Comparison of ENCODE assay signal across 8 mouse cellular contexts in the genomic region with DNA sequence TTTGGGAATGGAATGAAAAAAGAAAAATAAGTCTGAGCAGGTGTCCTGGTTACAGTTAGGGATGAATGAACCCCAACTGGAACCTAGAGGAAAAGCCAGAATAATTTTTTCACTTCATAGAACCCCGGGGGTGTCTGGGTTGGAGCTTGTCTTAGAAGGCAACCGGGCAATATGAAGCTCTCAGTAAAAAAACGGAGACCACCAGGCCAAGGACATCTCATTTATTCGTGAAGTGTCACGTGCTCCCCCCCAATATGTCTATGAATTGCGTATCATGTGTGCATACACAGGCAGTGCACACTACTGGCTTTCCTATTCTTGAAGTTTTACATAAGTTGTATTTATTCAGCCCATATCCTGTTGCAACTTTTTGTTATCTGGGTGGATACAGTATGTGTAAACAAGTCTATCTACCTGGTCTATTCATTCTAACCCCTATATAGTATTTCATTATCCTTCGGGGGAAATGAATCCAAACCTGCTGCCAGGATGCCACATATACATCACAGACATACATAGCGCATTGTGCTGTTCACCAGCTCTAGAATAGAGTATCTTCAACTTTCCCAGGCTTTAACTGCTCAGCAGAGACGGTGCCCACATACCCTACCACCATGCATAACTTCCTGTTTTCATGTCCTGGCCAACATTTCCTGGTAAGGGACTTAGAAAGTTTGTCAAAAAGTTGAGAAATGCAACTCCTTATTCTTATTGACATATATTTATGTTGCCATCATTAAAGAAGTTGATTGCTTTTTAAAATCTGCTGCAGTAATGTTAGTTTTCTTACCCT. TPM values are rescaled to one million over a fixed set of nuclear protein-coding genes. Genes with fewer than 3 reads are reported as not detected.
DNase-seq lines count a peak whose midpoint lies in the region; ATAC-seq and TF ChIP-seq lines count a peak whose summit lies in the region.

No protein-coding gene starts in this region.

- H3K36me3 ChIP-seq in lung, embryonic 14.5 days (ENCODE audit: insufficient read depth) = peaks cover under 1% of the 10 kb centered on the region; the same call in 1 of the 2 replicates
- peaks cover 6% of the 10 kb centered on the region; the same call in 1 of the 2 replicates for H3K36me3 ChIP-seq in embryonic facial prominence, embryonic 12.5 days
- H3K36me3 ChIP-seq in limb, embryonic 11.5 days (ENCODE audit: control insufficient read depth, insufficient read depth, low read length) = no peaks in the 10 kb centered on the region

- 47% methylated on average over 9 of the region's 9 CpGs for whole genome bisulfite sequencing in lung, embryonic 14.5 days
- WGBS in embryonic facial prominence, embryonic 12.5 days = 57% methylated on average over 9 of the region's 9 CpGs
- WGBS in limb, embryonic 11.5 days = 59% methylated on average over 9 of the region's 9 CpGs
- WGBS in olfactory bulb, adult 2 months = 48% methylated on average over 9 of the region's 9 CpGs

- H3K4me3 ChIP-seq in lung, embryonic 14.5 days (ENCODE audit: low read depth, low read length) = peak overlapping the region; percentile 66
- peak overlapping the region; percentile 62 for H3K4me3 ChIP-seq in embryonic facial prominence, embryonic 12.5 days
- H3K4me3 ChIP-seq in limb, embryonic 11.5 days (ENCODE audit: low read depth, low read length) = peak overlapping the region; percentile 74
- H3K4me3 ChIP-seq in olfactory bulb, adult 2 months (ENCODE audit: insufficient read depth, low read depth, low read length) = peak overlapping the region; percentile 98; the same call in 1 of the 2 replicates

- TF ChIP-seq CTCF in lung, embryonic 14.5 days (IDR thresholded peaks at IDR 0.05; ENCODE audit: low read depth) = no peak
- no peak for TF ChIP-seq CTCF in olfactory bulb, adult 2 months (IDR thresholded peaks at IDR 0.05; ENCODE audit: insufficient read depth, low read depth, low read length)

- no peak for ATAC-seq in lung, embryonic 14.5 days (ENCODE audit: insufficient read depth)
- ATAC-seq in embryonic facial prominence, embryonic 12.5 days (ENCODE audit: insufficient number of reproducible peaks, insufficient read depth, low FRiP score, low TSS enrichment) = no peak
- ATAC-seq in limb, embryonic 11.5 days (ENCODE audit: insufficient number of reproducible peaks, low FRiP score, low TSS enrichment, low read depth) = no peak
- no peak for ATAC-seq in cerebellum, adult (ENCODE audit: insufficient number of reproducible peaks, low FRiP score, low TSS enrichment)

- peak overlapping the region; percentile 77 for H3K4me2 ChIP-seq in lung, embryonic 14.5 days
- H3K4me2 ChIP-seq in embryonic facial prominence, embryonic 12.5 days (replicated peaks) = peak overlapping the region; percentile 51
- peak overlapping the region; percentile 84 for H3K4me2 ChIP-seq in limb, embryonic 11.5 days (ENCODE audit: low read depth, severe bottlenecking)

- peak; percentile 4 for DNase-seq in lung, embryonic 14.5 days
- DNase-seq in lung, postnatal 14 days = no peak
- no peak for DNase-seq in limb, embryonic 11.5 days (ENCODE audit: low spot score)
- no peak for DNase-seq in urinary bladder, adult 18-20 months (ENCODE audit: low spot score in 2 of 2)
- no peak for DNase-seq in adrenal gland, adult (ENCODE audit: inconsistent age in 2 of 2, low spot score in 1 of 2)

- no peaks in the 10 kb centered on the region for H3K27me3 ChIP-seq in lung, embryonic 14.5 days (ENCODE audit: insufficient read depth, low read length)
- H3K27me3 ChIP-seq in embryonic facial prominence, embryonic 12.5 days = no peaks in the 10 kb centered on the region
- H3K27me3 ChIP-seq in limb, embryonic 11.5 days (ENCODE audit: control insufficient read depth, insufficient read depth, low read length) = no peaks in the 10 kb centered on the region

- peak overlapping the region; percentile 89; the same call in 1 of the 2 replicates for H3K27ac ChIP-seq in lung, embryonic 14.5 days (ENCODE audit: low read depth)
- peak overlapping the region; percentile 93; the same call in 1 of the 2 replicates for H3K27ac ChIP-seq in embryonic facial prominence, embryonic 12.5 days
- 0 out of 2 replicates have a peak overlapping the region, but pooled peaks have one; percentile 89 for H3K27ac ChIP-seq in limb, embryonic 11.5 days (replicated peaks; ENCODE audit: low read depth, low read length)
- H3K27ac ChIP-seq in olfactory bulb, adult 2 months (ENCODE audit: insufficient read depth, low read depth, low read length) = no peak overlapping the region

- no peaks in the 10 kb centered on the region for H3K4me1 ChIP-seq in lung, embryonic 14.5 days (ENCODE audit: insufficient read depth)
- 0 out of 2 replicates have a peak, but pooled peaks cover 5% of the 10 kb centered on the region for H3K4me1 ChIP-seq in embryonic facial prominence, embryonic 12.5 days
- H3K4me1 ChIP-seq in limb, embryonic 11.5 days (ENCODE audit: control insufficient read depth, insufficient read depth, low read length) = 0 out of 2 replicates have a peak, but pooled peaks cover 2% of the 10 kb centered on the region
- H3K4me1 ChIP-seq in olfactory bulb, adult 2 months (ENCODE audit: control insufficient read depth, insufficient read depth, low read length) = peaks cover 8% of the 10 kb centered on the region; the same call in 1 of the 2 replicates

- TF ChIP-seq POLR2A in olfactory bulb, adult 2 months (IDR thresholded peaks at IDR 0.05; ENCODE audit: insufficient read depth, low read depth, low read length) = no peak

- no peaks in the 10 kb centered on the region for H3K9me3 ChIP-seq in lung, embryonic 14.5 days (ENCODE audit: low read depth, low read length)
- no peaks in the 10 kb centered on the region for H3K9me3 ChIP-seq in embryonic facial prominence, embryonic 12.5 days
- H3K9me3 ChIP-seq in limb, embryonic 11.5 days (ENCODE audit: control insufficient read depth, low read length) = no peaks in the 10 kb centered on the region

- peak overlapping the region; percentile 86; the same call in 1 of the 2 replicates for H3K9ac ChIP-seq in lung, embryonic 14.5 days
- peak overlapping the region; percentile 90; the same call in 1 of the 2 replicates for H3K9ac ChIP-seq in embryonic facial prominence, embryonic 12.5 days
- peak overlapping the region; percentile 90 for H3K9ac ChIP-seq in limb, embryonic 11.5 days (ENCODE audit: low read length)

RNA-seq across cellular contexts. Expression of a gene that starts 0.8 kb away (rescaled TPM):
- 8.6 and 8.7 TPM in 2 replicates for polyA plus RNA-seq in lung, embryonic 14.5 days (2014; fragmentation: Nextera tagmentation; extraction: Ambion mirVana)
- polyA plus RNA-seq in embryonic facial prominence, embryonic 12.5 days (2016; fragmentation: Nextera tagmentation; extraction: Ambion mirVana) = 11.0 and 11.7 TPM in 2 replicates
- 9.3 and 9.8 TPM in 2 replicates for polyA plus RNA-seq in limb, embryonic 11.5 days (2014; fragmentation: Nextera tagmentation; extraction: Ambion mirVana)
- polyA plus RNA-seq in olfactory bulb, adult 2 months (2012; ENCODE audit: insufficient read depth, insufficient read length, low replicate concordance, missing spikeins) = not detected in 2 replicates

RNA-seq across cellular contexts. Expression of a gene that starts 36.9 kb away (rescaled TPM):
- 27.3 and 30.1 TPM in 2 replicates for polyA plus RNA-seq in lung, embryonic 14.5 days (2014; fragmentation: Nextera tagmentation; extraction: Ambion mirVana)
- polyA plus RNA-seq in embryonic facial prominence, embryonic 12.5 days (2016; fragmentation: Nextera tagmentation; extraction: Ambion mirVana) = 33.6 and 33.9 TPM in 2 replicates
- 24.4 and 28.6 TPM in 2 replicates for polyA plus RNA-seq in limb, embryonic 11.5 days (2014; fragmentation: Nextera tagmentation; extraction: Ambion mirVana)
- not detected in 2 replicates for polyA plus RNA-seq in olfactory bulb, adult 2 months (2012; ENCODE audit: insufficient read depth, insufficient read length, low replicate concordance, missing spikeins)
